8 mouse cellular contexts compared by ENCODE assay signal in genomic region chr5:125392176-125392575, GRCm38 (mm10). TPM values are rescaled to one million over a fixed set of nuclear protein-coding genes. Genes with fewer than 3 reads are reported as not detected.
DNase-seq lines count a peak whose midpoint lies in the region; ATAC-seq and TF ChIP-seq lines count a peak whose summit lies in the region.
"Not testable (repeated sequence)": the region's sequence is repeated elsewhere in the genome, so short reads cannot be mapped to it uniquely, and the experiment has no call there.

No protein-coding gene starts in this region.

- dilution Hi-C loops in CH12.LX (cut with MboI; ENCODE audit: extremely low pct_ligation_motif_present, extremely low pct_unique_long_range_greater_than_20kb, low sequenced_read_pairs), result not testable (repeated sequence)

- H3K27ac ChIP-seq in CH12.LX (ENCODE audit: insufficient read depth, low read depth), result peak overlapping the region; percentile 93; the same call in 1 of the 2 replicates
- H3K27ac ChIP-seq in embryonic facial prominence, embryonic 11.5 days (replicated peaks; ENCODE audit: low read depth, low read length), result peak overlapping the region; percentile 68
- H3K27ac ChIP-seq in forebrain, postnatal 0 days (ENCODE audit: low read depth, low read length), result peak overlapping the region; percentile 95
- peak overlapping the region; percentile 100 for H3K27ac ChIP-seq in hindbrain, embryonic 12.5 days
- H3K27ac ChIP-seq in kidney, embryonic 14.5 days (ENCODE audit: low read depth, low read length), result peak overlapping the region; percentile 100; the same call in 1 of the 2 replicates
- peak overlapping the region; percentile 98 for H3K27ac ChIP-seq in liver, embryonic 12.5 days
- peak overlapping the region; percentile 100 for H3K27ac ChIP-seq in midbrain, embryonic 10.5 days (replicated peaks)
- peak overlapping the region; percentile 98 for H3K27ac ChIP-seq in olfactory bulb, adult 2 months (ENCODE audit: insufficient read depth, low read depth, low read length)

- peaks cover 6 to 32% of the 10 kb centered on the region in 2 experiments; a peak in 3 of 4 replicates for H3K4me1 ChIP-seq in CH12.LX (ENCODE audit: control insufficient read depth in 1 of 2, insufficient read depth in 2 of 2)
- H3K4me1 ChIP-seq in embryonic facial prominence, embryonic 11.5 days (ENCODE audit: control insufficient read depth, insufficient read depth, low read length), result not testable (repeated sequence)
- peaks cover 26% of the 10 kb centered on the region for H3K4me1 ChIP-seq in forebrain, postnatal 0 days (ENCODE audit: insufficient read depth)
- H3K4me1 ChIP-seq in hindbrain, embryonic 12.5 days, result peaks cover 35% of the 10 kb centered on the region
- H3K4me1 ChIP-seq in kidney, embryonic 14.5 days (ENCODE audit: control insufficient read depth, insufficient read depth, low read length), result peaks cover 20% of the 10 kb centered on the region; the same call in 1 of the 2 replicates
- peaks cover 54% of the 10 kb centered on the region for H3K4me1 ChIP-seq in liver, embryonic 12.5 days
- H3K4me1 ChIP-seq in midbrain, embryonic 10.5 days, result peaks cover 50% of the 10 kb centered on the region
- H3K4me1 ChIP-seq in olfactory bulb, adult 2 months (ENCODE audit: control insufficient read depth, insufficient read depth, low read length), result peaks cover 28% of the 10 kb centered on the region

- in situ Hi-C loops in CH12.LX (cut with MboI; ENCODE audit: low pct_ligation_motif_present, low pct_unique_long_range_greater_than_20kb, low sequenced_read_pairs), result not testable (repeated sequence)

- H3K4me3 ChIP-seq in CH12.LX (replicated peaks in 1 of 3; ENCODE audit: low read depth in 2 of 3, low read length in 2 of 3, poor library complexity in 1 of 3), result peak overlapping the region in 1 of 3 experiments; percentile 10
- H3K4me3 ChIP-seq in embryonic facial prominence, embryonic 11.5 days (ENCODE audit: low read depth, low read length); forebrain, postnatal 0 days (ENCODE audit: low read depth, low read length); hindbrain, embryonic 12.5 days; kidney, embryonic 14.5 days (ENCODE audit: low read length); liver, embryonic 12.5 days; midbrain, embryonic 10.5 days; olfactory bulb, adult 2 months (ENCODE audit: insufficient read depth, low read depth, low read length): not testable (repeated sequence)

- DNase-seq in CH12.LX (ENCODE audit: extremely low read depth); embryonic facial prominence, embryonic 11.5 days (ENCODE audit: low spot score); forebrain, postnatal 0 days; midbrain, embryonic 10.5 days (ENCODE audit: low spot score): not testable (repeated sequence)

- TF ChIP-seq RAD21 in CH12.LX (IDR thresholded peaks at IDR 0.05; ENCODE audit: low read depth, low read length), result not testable (repeated sequence)

- H3K9me3 ChIP-seq in CH12.LX (replicated peaks; ENCODE audit: low read length); embryonic facial prominence, embryonic 11.5 days (replicated peaks; ENCODE audit: control insufficient read depth, low read length); forebrain, postnatal 0 days (ENCODE audit: low read length); hindbrain, embryonic 12.5 days (replicated peaks); kidney, embryonic 14.5 days (ENCODE audit: control insufficient read depth, low read length); liver, embryonic 12.5 days (replicated peaks); midbrain, embryonic 10.5 days (replicated peaks): not testable (repeated sequence)

- peaks cover 10 to 12% of the 10 kb centered on the region in 2 experiments for H3K36me3 ChIP-seq in CH12.LX (replicated peaks in 1 of 2; ENCODE audit: control insufficient read depth in 1 of 2, insufficient read depth in 1 of 2, low read length in 1 of 2)
- not testable (repeated sequence) for H3K36me3 ChIP-seq in embryonic facial prominence, embryonic 11.5 days (replicated peaks; ENCODE audit: control insufficient read depth, insufficient read depth, low read depth, low read length); forebrain, postnatal 0 days (ENCODE audit: insufficient read depth); hindbrain, embryonic 12.5 days; kidney, embryonic 14.5 days (ENCODE audit: control insufficient read depth, insufficient read depth, low read length)
- H3K36me3 ChIP-seq in liver, embryonic 12.5 days, result peaks cover 13% of the 10 kb centered on the region
- H3K36me3 ChIP-seq in midbrain, embryonic 10.5 days, result peaks cover 10% of the 10 kb centered on the region

- H3K79me2 ChIP-seq in CH12.LX (replicated peaks; ENCODE audit: control insufficient read depth, extremely low read depth, insufficient read depth, poor library complexity, severe bottlenecking), result peaks cover 17% of the 10 kb centered on the region

- not testable (repeated sequence) for TF ChIP-seq EP300 in CH12.LX (IDR thresholded peaks at IDR 0.05; ENCODE audit: low read length)

- TF ChIP-seq CTCF in CH12.LX (conservative IDR thresholded peaks at IDR 0.05 in 1 of 2, IDR thresholded peaks at IDR 0.05 in 1 of 2; ENCODE audit: low read depth in 2 of 2, low read length in 2 of 2); forebrain, postnatal 0 days (IDR thresholded peaks at IDR 0.05; ENCODE audit: low read depth); olfactory bulb, adult 2 months (IDR thresholded peaks at IDR 0.05; ENCODE audit: insufficient read depth, low read depth, low read length): not testable (repeated sequence)

- peak overlapping the region; percentile 78; the same call in 1 of the 2 replicates for H3K4me2 ChIP-seq in CH12.LX (ENCODE audit: insufficient read depth, low read depth, poor library complexity, severe bottlenecking)
- H3K4me2 ChIP-seq in embryonic facial prominence, embryonic 11.5 days (ENCODE audit: low read depth, low read length); forebrain, postnatal 0 days (ENCODE audit: low read depth); hindbrain, embryonic 12.5 days (replicated peaks); kidney, embryonic 14.5 days (replicated peaks; ENCODE audit: low read depth, low read length): not testable (repeated sequence)
- peak overlapping the region; percentile 73; the same call in 1 of the 2 replicates for H3K4me2 ChIP-seq in liver, embryonic 12.5 days

- H3K27me3 ChIP-seq in CH12.LX (replicated peaks); embryonic facial prominence, embryonic 11.5 days (ENCODE audit: control insufficient read depth, insufficient read depth, low read length); forebrain, postnatal 0 days (ENCODE audit: insufficient read depth, low read length); hindbrain, embryonic 12.5 days; kidney, embryonic 14.5 days (ENCODE audit: control insufficient read depth, insufficient read depth, low read length); liver, embryonic 12.5 days (replicated peaks); midbrain, embryonic 10.5 days (ENCODE audit: low read depth, poor library complexity, severe bottlenecking): not testable (repeated sequence)

- 92% methylated on average over 4 of the region's 4 CpGs for WGBS in embryonic facial prominence, embryonic 11.5 days
- 96% methylated on average over 4 of the region's 4 CpGs for WGBS in forebrain, postnatal 0 days
- WGBS in hindbrain, embryonic 12.5 days, result 93% methylated on average over 4 of the region's 4 CpGs
- 86% methylated on average over 4 of the region's 4 CpGs for WGBS in kidney, embryonic 14.5 days
- WGBS in liver, embryonic 12.5 days (ENCODE audit: insufficient replicate concordance), result 87% methylated on average over 4 of the region's 4 CpGs
- WGBS in midbrain, embryonic 10.5 days, result 92% methylated on average over 4 of the region's 4 CpGs
- WGBS in olfactory bulb, adult 2 months, result 86% methylated on average over 4 of the region's 4 CpGs

- peak overlapping the region; percentile 88 for H3K9ac ChIP-seq in CH12.LX (ENCODE audit: insufficient read depth, low read depth)
- H3K9ac ChIP-seq in embryonic facial prominence, embryonic 11.5 days (replicated peaks; ENCODE audit: low read length); forebrain, postnatal 0 days; hindbrain, embryonic 12.5 days; kidney, embryonic 14.5 days (ENCODE audit: low read depth, low read length); liver, embryonic 12.5 days: not testable (repeated sequence)

- not testable (repeated sequence) for TF ChIP-seq POLR2A in CH12.LX (IDR thresholded peaks at IDR 0.05; ENCODE audit: low read depth, low read length); olfactory bulb, adult 2 months (IDR thresholded peaks at IDR 0.05; ENCODE audit: insufficient read depth, low read depth, low read length)

- ATAC-seq in embryonic facial prominence, embryonic 11.5 days (replicated peaks; ENCODE audit: insufficient number of reproducible peaks, low FRiP score, low TSS enrichment, low read depth); forebrain, postnatal 0 days; hindbrain, embryonic 12.5 days (ENCODE audit: low FRiP score); kidney, embryonic 14.5 days (ENCODE audit: low FRiP score, low TSS enrichment); liver, embryonic 12.5 days: not testable (repeated sequence)

RNA-seq across cellular contexts. Expression of gene Ubc, which starts 2.2 kb away (rescaled TPM):
- 466 and 486 TPM in 2 replicates for total RNA-seq in CH12.LX (2012; rRNA removed)
- total RNA-seq in CH12.LX (2014; rRNA removed), result 650 and 656 TPM in 2 replicates
- polyA plus RNA-seq in CH12.LX (2012; ENCODE audit: insufficient read length, low read depth), result 687 and 803 TPM in 2 replicates
- polyA plus RNA-seq in embryonic facial prominence, embryonic 11.5 days (2014; fragmentation: Nextera tagmentation; extraction: Ambion mirVana), result 1,016 and 1,055 TPM in 2 replicates
- total RNA-seq in forebrain, postnatal 0 days (2014; rRNA removed), result 817 and 912 TPM in 2 replicates
- polyA plus RNA-seq in forebrain, postnatal 0 days (2015; fragmentation: Nextera tagmentation; extraction: Ambion mirVana), result 858 and 1,225 TPM in 2 replicates
- polyA plus RNA-seq in hindbrain, embryonic 12.5 days (2016; fragmentation: Nextera tagmentation; extraction: Ambion mirVana), result 1,117 and 1,167 TPM in 2 replicates
- polyA plus RNA-seq in kidney, embryonic 14.5 days (2014; fragmentation: Nextera tagmentation; extraction: Ambion mirVana), result 715 and 1,051 TPM in 2 replicates
- polyA plus RNA-seq in liver, embryonic 12.5 days (2016; fragmentation: Nextera tagmentation; extraction: Ambion mirVana), result 657 and 673 TPM in 2 replicates
- polyA plus RNA-seq in midbrain, embryonic 10.5 days (2016; fragmentation: Nextera tagmentation; extraction: Ambion mirVana), result 957 and 1,129 TPM in 2 replicates
- 238 and 763 TPM in 2 replicates for polyA plus RNA-seq in olfactory bulb, adult 2 months (2012; ENCODE audit: insufficient read depth, insufficient read length, low replicate concordance, missing spikeins)

RNA-seq across cellular contexts. Expression of gene Gm10382, which starts 3.1 kb away (rescaled TPM):
- total RNA-seq in CH12.LX (2012; rRNA removed), result 0.59 and 0.80 TPM in 2 replicates
- total RNA-seq in CH12.LX (2014; rRNA removed), result not detected in 2 replicates
- polyA plus RNA-seq in CH12.LX (2012; ENCODE audit: insufficient read length, low read depth), result 0.87 and 1.1 TPM in 2 replicates
- polyA plus RNA-seq in embryonic facial prominence, embryonic 11.5 days (2014; fragmentation: Nextera tagmentation; extraction: Ambion mirVana), result not detected in 2 replicates
- total RNA-seq in forebrain, postnatal 0 days (2014; rRNA removed), result 1.00 TPM in 1 of 2 replicates, not detected in the other
- polyA plus RNA-seq in forebrain, postnatal 0 days (2015; fragmentation: Nextera tagmentation; extraction: Ambion mirVana), result 0.25 and 0.34 TPM in 2 replicates
- 0.58 and 0.82 TPM in 2 replicates for polyA plus RNA-seq in hindbrain, embryonic 12.5 days (2016; fragmentation: Nextera tagmentation; extraction: Ambion mirVana)
- 0.16 and 0.41 TPM in 2 replicates for polyA plus RNA-seq in kidney, embryonic 14.5 days (2014; fragmentation: Nextera tagmentation; extraction: Ambion mirVana)
- 0.38 and 0.66 TPM in 2 replicates for polyA plus RNA-seq in liver, embryonic 12.5 days (2016; fragmentation: Nextera tagmentation; extraction: Ambion mirVana)
- polyA plus RNA-seq in midbrain, embryonic 10.5 days (2016; fragmentation: Nextera tagmentation; extraction: Ambion mirVana), result 0.56 and 0.57 TPM in 2 replicates
- polyA plus RNA-seq in olfactory bulb, adult 2 months (2012; ENCODE audit: insufficient read depth, insufficient read length, low replicate concordance, missing spikeins), result not detected in 2 replicates

RNA-seq across cellular contexts. Expression of gene Dhx37, which starts 41.7 kb away (rescaled TPM):
- total RNA-seq in CH12.LX (2012; rRNA removed) (21.0 and 23.8 TPM in 2 replicates), CH12.LX (2014; rRNA removed) (22.7 and 26.0 TPM in 2 replicates)
- polyA plus RNA-seq in CH12.LX (2012; ENCODE audit: insufficient read length, low read depth), result 33.0 and 36.9 TPM in 2 replicates
- polyA plus RNA-seq in embryonic facial prominence, embryonic 11.5 days (2014; fragmentation: Nextera tagmentation; extraction: Ambion mirVana), result 7.2 and 9.0 TPM in 2 replicates
- 22.5 and 27.1 TPM in 2 replicates for total RNA-seq in forebrain, postnatal 0 days (2014; rRNA removed)
- 6.5 and 11.0 TPM in 2 replicates for polyA plus RNA-seq in forebrain, postnatal 0 days (2015; fragmentation: Nextera tagmentation; extraction: Ambion mirVana)
- polyA plus RNA-seq in hindbrain, embryonic 12.5 days (2016; fragmentation: Nextera tagmentation; extraction: Ambion mirVana), result 16.7 and 18.0 TPM in 2 replicates
- polyA plus RNA-seq in kidney, embryonic 14.5 days (2014; fragmentation: Nextera tagmentation; extraction: Ambion mirVana), result 7.7 and 14.4 TPM in 2 replicates
- polyA plus RNA-seq in liver, embryonic 12.5 days (2016; fragmentation: Nextera tagmentation; extraction: Ambion mirVana), result 11.3 and 11.4 TPM in 2 replicates
- 17.4 and 21.2 TPM in 2 replicates for polyA plus RNA-seq in midbrain, embryonic 10.5 days (2016; fragmentation: Nextera tagmentation; extraction: Ambion mirVana)
- not detected in 2 replicates for polyA plus RNA-seq in olfactory bulb, adult 2 months (2012; ENCODE audit: insufficient read depth, insufficient read length, low replicate concordance, missing spikeins)

RNA-seq across cellular contexts. Expression of gene Bri3bp, which starts 49.2 kb away (rescaled TPM):
- 48.4 and 49.6 TPM in 2 replicates for total RNA-seq in CH12.LX (2012; rRNA removed)
- total RNA-seq in CH12.LX (2014; rRNA removed), result 30.1 and 37.7 TPM in 2 replicates
- polyA plus RNA-seq in CH12.LX (2012; ENCODE audit: insufficient read length, low read depth), result 147 and 164 TPM in 2 replicates
- polyA plus RNA-seq in embryonic facial prominence, embryonic 11.5 days (2014; fragmentation: Nextera tagmentation; extraction: Ambion mirVana), result 26.3 and 29.2 TPM in 2 replicates
- 78.3 and 83.3 TPM in 2 replicates for total RNA-seq in forebrain, postnatal 0 days (2014; rRNA removed)
- polyA plus RNA-seq in forebrain, postnatal 0 days (2015; fragmentation: Nextera tagmentation; extraction: Ambion mirVana), result 45.7 and 48.4 TPM in 2 replicates
- polyA plus RNA-seq in hindbrain, embryonic 12.5 days (2016; fragmentation: Nextera tagmentation; extraction: Ambion mirVana), result 38.1 and 39.9 TPM in 2 replicates
- 29.6 and 39.8 TPM in 2 replicates for polyA plus RNA-seq in kidney, embryonic 14.5 days (2014; fragmentation: Nextera tagmentation; extraction: Ambion mirVana)
- polyA plus RNA-seq in liver, embryonic 12.5 days (2016; fragmentation: Nextera tagmentation; extraction: Ambion mirVana), result 44.0 and 44.1 TPM in 2 replicates
- polyA plus RNA-seq in midbrain, embryonic 10.5 days (2016; fragmentation: Nextera tagmentation; extraction: Ambion mirVana), result 49.2 and 54.7 TPM in 2 replicates
- 46.8 TPM in 1 of 2 replicates, not detected in the other for polyA plus RNA-seq in olfactory bulb, adult 2 months (2012; ENCODE audit: insufficient read depth, insufficient read length, low replicate concordance, missing spikeins)

RNA-seq across cellular contexts. Expression of gene Scarb1, which starts 51.3 kb away (rescaled TPM):
- 11.6 and 12.3 TPM in 2 replicates for total RNA-seq in CH12.LX (2012; rRNA removed)
- 16.3 and 20.0 TPM in 2 replicates for total RNA-seq in CH12.LX (2014; rRNA removed)
- 24.6 and 24.7 TPM in 2 replicates for polyA plus RNA-seq in CH12.LX (2012; ENCODE audit: insufficient read length, low read depth)
- polyA plus RNA-seq in embryonic facial prominence, embryonic 11.5 days (2014; fragmentation: Nextera tagmentation; extraction: Ambion mirVana), result 22.7 and 26.4 TPM in 2 replicates
- 45.2 and 52.7 TPM in 2 replicates for total RNA-seq in forebrain, postnatal 0 days (2014; rRNA removed)
- 53.5 and 55.9 TPM in 2 replicates for polyA plus RNA-seq in forebrain, postnatal 0 days (2015; fragmentation: Nextera tagmentation; extraction: Ambion mirVana)
- 28.6 and 29.7 TPM in 2 replicates for polyA plus RNA-seq in hindbrain, embryonic 12.5 days (2016; fragmentation: Nextera tagmentation; extraction: Ambion mirVana)
- 34.8 and 48.8 TPM in 2 replicates for polyA plus RNA-seq in kidney, embryonic 14.5 days (2014; fragmentation: Nextera tagmentation; extraction: Ambion mirVana)
- polyA plus RNA-seq in liver, embryonic 12.5 days (2016; fragmentation: Nextera tagmentation; extraction: Ambion mirVana), result 87.1 and 88.8 TPM in 2 replicates
- 48.1 and 52.3 TPM in 2 replicates for polyA plus RNA-seq in midbrain, embryonic 10.5 days (2016; fragmentation: Nextera tagmentation; extraction: Ambion mirVana)
- polyA plus RNA-seq in olfactory bulb, adult 2 months (2012; ENCODE audit: insufficient read depth, insufficient read length, low replicate concordance, missing spikeins), result not detected in 2 replicates
